Comparison of ENCODE assay signal across 13 mouse cellular contexts in the genomic region with DNA sequence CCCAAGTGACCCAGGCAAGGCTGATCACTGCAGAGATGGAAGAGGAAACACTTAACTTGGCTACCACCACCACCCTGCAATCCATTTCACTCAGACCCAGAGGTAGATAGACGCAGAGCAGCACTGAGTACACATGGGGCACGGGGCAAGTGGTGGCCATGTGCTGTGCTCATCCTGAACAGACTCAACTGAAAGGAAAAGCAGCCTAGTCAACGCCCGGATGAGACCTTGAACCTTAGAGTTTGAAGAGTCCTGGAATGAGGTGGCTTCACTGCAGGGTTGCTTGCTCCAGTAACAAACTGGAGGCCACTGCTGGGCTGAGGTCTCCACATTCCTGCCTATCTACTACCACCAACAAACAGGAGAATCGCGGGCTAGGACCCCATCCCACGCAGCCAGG. TPM values are rescaled to one million over a fixed set of nuclear protein-coding genes. Genes with fewer than 3 reads are reported as not detected.
DNase-seq lines count a peak whose midpoint lies in the region; ATAC-seq and TF ChIP-seq lines count a peak whose summit lies in the region.
"Had no signal": no experiment of that assay in that cellular context is flagged by ENCODE, and none has a peak within 500 bp of the region (broad histone marks: within the 10 kb centered on the region; RNA-seq: fewer than 3 reads in every experiment).

No protein-coding gene starts in this region.

- ATAC-seq in heart, embryonic 16.5 days (replicated peaks; ENCODE audit: extremely low read depth, insufficient read depth, low FRiP score): no peak
- ATAC-seq in lung, postnatal 0 days: no peak
- ATAC-seq in intestine, postnatal 0 days: peak; percentile 61
- peak; percentile 52 for ATAC-seq in liver, postnatal 0 days
- ATAC-seq in hindbrain, embryonic 11.5 days (ENCODE audit: low FRiP score): no peak

- H3K4me3 ChIP-seq in heart, embryonic 16.5 days (ENCODE audit: low read length): no peak overlapping the region
- H3K4me3 ChIP-seq in lung, postnatal 0 days (ENCODE audit: low read depth, low read length): no peak overlapping the region
- no peak overlapping the region for H3K4me3 ChIP-seq in intestine, postnatal 0 days (ENCODE audit: low read depth, low read length)
- H3K4me3 ChIP-seq in liver, postnatal 0 days (ENCODE audit: low read depth, low read length): no peak overlapping the region
- no peak overlapping the region for H3K4me3 ChIP-seq in hindbrain, embryonic 11.5 days (ENCODE audit: low read depth, low read length)
- H3K4me3 ChIP-seq: hindbrain, embryonic 13.5 days had no signal

- H3K4me2 ChIP-seq in heart, embryonic 16.5 days (ENCODE audit: low read depth, low read length): no peak overlapping the region
- no peak overlapping the region for H3K4me2 ChIP-seq in lung, postnatal 0 days (replicated peaks; ENCODE audit: low read depth, low read length)
- peak overlapping the region; percentile 28 for H3K4me2 ChIP-seq in intestine, postnatal 0 days (replicated peaks; ENCODE audit: low read depth)
- H3K4me2 ChIP-seq in liver, postnatal 0 days (ENCODE audit: low read depth, low read length): peak overlapping the region; percentile 38; the same call in 1 of the 2 replicates
- no peak overlapping the region for H3K4me2 ChIP-seq in hindbrain, embryonic 11.5 days (replicated peaks; ENCODE audit: low read depth, low read length)
- H3K4me2 ChIP-seq: hindbrain, embryonic 13.5 days had no signal

- no peaks in the 10 kb centered on the region for H3K9me3 ChIP-seq in heart, embryonic 16.5 days (replicated peaks; ENCODE audit: control insufficient read depth, low read length)
- H3K9me3 ChIP-seq in lung, postnatal 0 days (ENCODE audit: low read length): no peaks in the 10 kb centered on the region
- no peaks in the 10 kb centered on the region for H3K9me3 ChIP-seq in intestine, postnatal 0 days (ENCODE audit: control insufficient read depth)
- H3K9me3 ChIP-seq in liver, postnatal 0 days (ENCODE audit: low read length): no peaks in the 10 kb centered on the region
- no peaks in the 10 kb centered on the region for H3K9me3 ChIP-seq in hindbrain, embryonic 11.5 days (ENCODE audit: control insufficient read depth, low read length)
- H3K9me3 ChIP-seq: hindbrain, embryonic 13.5 days had no signal

- TF ChIP-seq CTCF in lung, postnatal 0 days (IDR thresholded peaks at IDR 0.05): no peak
- no peak for TF ChIP-seq CTCF in intestine, postnatal 0 days (IDR thresholded peaks at IDR 0.05; ENCODE audit: low read depth)
- TF ChIP-seq CTCF in liver, postnatal 0 days (IDR thresholded peaks at IDR 0.05; ENCODE audit: low read depth): no peak

- no peaks in the 10 kb centered on the region for H3K27me3 ChIP-seq in heart, embryonic 16.5 days (ENCODE audit: control insufficient read depth, insufficient read depth, low read length)
- no peaks in the 10 kb centered on the region for H3K27me3 ChIP-seq in lung, postnatal 0 days (replicated peaks; ENCODE audit: insufficient read depth, low read length)
- no peaks in the 10 kb centered on the region for H3K27me3 ChIP-seq in intestine, postnatal 0 days (replicated peaks; ENCODE audit: control insufficient read depth, insufficient read depth, low read length)
- H3K27me3 ChIP-seq in liver, postnatal 0 days (ENCODE audit: insufficient read depth, low read length): no peaks in the 10 kb centered on the region
- H3K27me3 ChIP-seq in hindbrain, embryonic 11.5 days (ENCODE audit: control insufficient read depth, insufficient read depth, low read length): no peaks in the 10 kb centered on the region
- H3K27me3 ChIP-seq: hindbrain, embryonic 13.5 days had no signal

- 71% methylated on average over 7 of the region's 7 CpGs for WGBS in heart, embryonic 16.5 days
- 65% methylated on average over 7 of the region's 7 CpGs for WGBS in lung, postnatal 0 days
- 55% methylated on average over 7 of the region's 7 CpGs for WGBS in intestine, postnatal 0 days
- 60% methylated on average over 7 of the region's 7 CpGs for WGBS in liver, postnatal 0 days (ENCODE audit: insufficient replicate concordance)
- 92% methylated on average over 7 of the region's 7 CpGs for WGBS in hindbrain, embryonic 11.5 days

- no peak for DNase-seq in heart, adult 11 months
- DNase-seq in lung, postnatal 0 days (ENCODE audit: low spot score): no peak
- no peak for DNase-seq in lung, postnatal 25 days (ENCODE audit: low spot score)
- DNase-seq in liver, postnatal 0 days: no peak
- DNase-seq in hindbrain, embryonic 11.5 days (ENCODE audit: low spot score): no peak
- DNase-seq in testis, postnatal 10 days (ENCODE audit: low spot score): no peak
- DNase-seq: adrenal gland, postnatal 25 days; cerebellum, adult 2 months; embryo, embryonic 11 days; thymus, adult 18-20 months had no signal

- TF ChIP-seq EP300 in lung, postnatal 0 days (IDR thresholded peaks at IDR 0.05): no peak
- no peak for TF ChIP-seq EP300 in liver, postnatal 0 days (IDR thresholded peaks at IDR 0.05; ENCODE audit: low read depth)

- no peaks in the 10 kb centered on the region for H3K36me3 ChIP-seq in heart, embryonic 16.5 days (ENCODE audit: control insufficient read depth, insufficient read depth)
- no peaks in the 10 kb centered on the region for H3K36me3 ChIP-seq in lung, postnatal 0 days (ENCODE audit: insufficient read depth, low read length)
- no peaks in the 10 kb centered on the region; the same call in 1 of the 2 replicates for H3K36me3 ChIP-seq in intestine, postnatal 0 days (ENCODE audit: control insufficient read depth, insufficient read depth)
- H3K36me3 ChIP-seq in liver, postnatal 0 days (replicated peaks; ENCODE audit: insufficient read depth, low read length): no peaks in the 10 kb centered on the region
- no peaks in the 10 kb centered on the region for H3K36me3 ChIP-seq in hindbrain, embryonic 11.5 days (ENCODE audit: control insufficient read depth, insufficient read depth, low read length)
- H3K36me3 ChIP-seq: hindbrain, embryonic 13.5 days had no signal

- H3K9ac ChIP-seq in heart, embryonic 16.5 days (ENCODE audit: low read length): no peak overlapping the region
- no peak overlapping the region for H3K9ac ChIP-seq in lung, postnatal 0 days (replicated peaks; ENCODE audit: low read depth)
- no peak overlapping the region for H3K9ac ChIP-seq in intestine, postnatal 0 days (ENCODE audit: low read depth, low read length)
- no peak overlapping the region for H3K9ac ChIP-seq in liver, postnatal 0 days (replicated peaks)
- no peak overlapping the region for H3K9ac ChIP-seq in hindbrain, embryonic 11.5 days (ENCODE audit: low read depth, low read length)
- H3K9ac ChIP-seq: hindbrain, embryonic 13.5 days had no signal

- H3K27ac ChIP-seq in heart, embryonic 16.5 days (ENCODE audit: low read length): peak overlapping the region; percentile 69; the same call in 1 of the 2 replicates
- H3K27ac ChIP-seq in lung, postnatal 0 days (ENCODE audit: low read length): peak overlapping the region; percentile 71
- H3K27ac ChIP-seq in intestine, postnatal 0 days (ENCODE audit: low read depth, low read length): peak overlapping the region; percentile 62
- H3K27ac ChIP-seq in liver, postnatal 0 days (ENCODE audit: low read depth): peak overlapping the region; percentile 75
- no peak overlapping the region for H3K27ac ChIP-seq in hindbrain, embryonic 11.5 days (ENCODE audit: low read depth, low read length)
- H3K27ac ChIP-seq: hindbrain, embryonic 13.5 days had no signal

- H3K4me1 ChIP-seq in heart, embryonic 16.5 days (ENCODE audit: control insufficient read depth, insufficient read depth, low read length): peaks cover 69% of the 10 kb centered on the region
- H3K4me1 ChIP-seq in lung, postnatal 0 days (ENCODE audit: insufficient read depth, low read depth, low read length): peaks cover 32% of the 10 kb centered on the region; the same call in 1 of the 2 replicates
- peaks cover 46% of the 10 kb centered on the region for H3K4me1 ChIP-seq in intestine, postnatal 0 days (replicated peaks; ENCODE audit: control insufficient read depth, insufficient read depth, low read length)
- peaks cover 62% of the 10 kb centered on the region for H3K4me1 ChIP-seq in liver, postnatal 0 days (ENCODE audit: insufficient read depth)
- peaks cover 6% of the 10 kb centered on the region; the same call in 1 of the 2 replicates for H3K4me1 ChIP-seq in hindbrain, embryonic 11.5 days (replicated peaks; ENCODE audit: control insufficient read depth, insufficient read depth, low read length)

RNA-seq across cellular contexts. Expression of a gene that starts 20.6 kb away (rescaled TPM):
- 12.1 and 12.3 TPM in 2 replicates for polyA plus RNA-seq in heart, embryonic 16.5 days (2015; fragmentation: Nextera tagmentation; extraction: Ambion mirVana)
- polyA plus RNA-seq in lung, postnatal 0 days (2015; fragmentation: Nextera tagmentation; extraction: Ambion mirVana): 22.6 and 23.2 TPM in 2 replicates
- 13.3 and 14.0 TPM in 2 replicates for polyA plus RNA-seq in intestine, postnatal 0 days (2015; fragmentation: Nextera tagmentation; extraction: Ambion mirVana)
- 3.5 and 3.7 TPM in 2 replicates for polyA plus RNA-seq in liver, postnatal 0 days (2015; fragmentation: Nextera tagmentation; extraction: Ambion mirVana)
- polyA plus RNA-seq in hindbrain, embryonic 11.5 days (2014; fragmentation: Nextera tagmentation; extraction: Ambion mirVana): 13.4 and 21.0 TPM in 2 replicates

RNA-seq across cellular contexts. Expression of a gene that starts 47.8 kb away (rescaled TPM):
- 68.4 and 73.8 TPM in 2 replicates for polyA plus RNA-seq in heart, embryonic 16.5 days (2015; fragmentation: Nextera tagmentation; extraction: Ambion mirVana)
- 61.4 and 66.6 TPM in 2 replicates for polyA plus RNA-seq in lung, postnatal 0 days (2015; fragmentation: Nextera tagmentation; extraction: Ambion mirVana)
- 54.6 and 57.8 TPM in 2 replicates for polyA plus RNA-seq in intestine, postnatal 0 days (2015; fragmentation: Nextera tagmentation; extraction: Ambion mirVana)
- polyA plus RNA-seq in liver, postnatal 0 days (2015; fragmentation: Nextera tagmentation; extraction: Ambion mirVana): 23.1 and 24.7 TPM in 2 replicates
- 99.0 and 99.3 TPM in 2 replicates for polyA plus RNA-seq in hindbrain, embryonic 11.5 days (2014; fragmentation: Nextera tagmentation; extraction: Ambion mirVana)

Comparison
In these comparisons a context has a peak if more than half of its experiments do, and no peak if none do; other contexts are left out.
1. ATAC-seq: peak in intestine, postnatal 0 days (single experiment) and liver, postnatal 0 days (single experiment); none in heart, embryonic 16.5 days (single experiment), lung, postnatal 0 days (single experiment) and hindbrain, embryonic 11.5 days (single experiment).
2. H3K4me2 ChIP-seq: peak in intestine, postnatal 0 days (single experiment) and liver, postnatal 0 days (single experiment); none in heart, embryonic 16.5 days (single experiment), lung, postnatal 0 days (single experiment) and hindbrain, embryonic 11.5 days (single experiment).